Comparison of ENCODE assay signal across 23 mouse cellular contexts in genomic region chr9:120986255-120986654, GRCm38 (mm10). TPM values are rescaled to one million over a fixed set of nuclear protein-coding genes. Genes with fewer than 3 reads are reported as not detected.
DNase-seq lines count a peak whose midpoint lies in the region; ATAC-seq and TF ChIP-seq lines count a peak whose summit lies in the region.
"Had no signal": no experiment of that assay in that cellular context is flagged by ENCODE, and none has a peak within 500 bp of the region (broad histone marks: within the 10 kb centered on the region; RNA-seq: fewer than 3 reads in every experiment).

No protein-coding gene starts in this region.

- WGBS in kidney, adult 2 months: 98% methylated on average over 3 of the region's 3 CpGs
- WGBS in intestine, embryonic 15.5 days: 86% methylated on average over 3 of the region's 3 CpGs
- 75% methylated on average over 3 of the region's 3 CpGs for WGBS in intestine, embryonic 16.5 days

- no peaks in the 10 kb centered on the region for H3K9me3 ChIP-seq in intestine, embryonic 15.5 days
- no peaks in the 10 kb centered on the region for H3K9me3 ChIP-seq in intestine, embryonic 16.5 days (ENCODE audit: control insufficient read depth, low read length)
- H3K9me3 ChIP-seq: embryonic facial prominence, embryonic 13.5 days; embryonic facial prominence, embryonic 15.5 days; forebrain, embryonic 10.5 days; forebrain, embryonic 12.5 days had no signal

- peak overlapping the region; percentile 27; the same call in 1 of the 2 replicates for H3K27ac ChIP-seq in kidney, adult 2 months (ENCODE audit: insufficient read depth, low read depth, low read length)
- H3K27ac ChIP-seq in intestine, embryonic 15.5 days: peak overlapping the region; percentile 29; the same call in 1 of the 2 replicates
- H3K27ac ChIP-seq in intestine, embryonic 16.5 days (ENCODE audit: low read length): peak overlapping the region; percentile 73
- H3K27ac ChIP-seq: embryonic facial prominence, embryonic 13.5 days; embryonic facial prominence, embryonic 15.5 days; forebrain, embryonic 10.5 days; forebrain, embryonic 12.5 days had no signal

- no peak overlapping the region for H3ac ChIP-seq in myocyte (ENCODE audit: control insufficient read depth, insufficient read length)

- no peaks in the 10 kb centered on the region for H3K79me2 ChIP-seq in myocyte (ENCODE audit: control insufficient read depth, insufficient read depth)

- no peak for DNase-seq in kidney, adult 2 months
- no peak for DNase-seq in kidney, postnatal 4 days
- no peak for DNase-seq in urinary bladder, postnatal 25 days (ENCODE audit: low spot score)
- no peak for DNase-seq in lung, postnatal 36 days
- DNase-seq: adrenal gland, adult 2 months; adrenal gland, postnatal 10 days; adrenal gland, postnatal 25 days; cerebellum, adult 11 months; cerebellum, adult 18-20 months; cerebellum, adult 8-10 months; cerebellum, adult 9-11 months; cerebellum, postnatal 14 days; cerebellum, postnatal 36 days; embryo, embryonic 11 days had no signal

- H3K4me3 ChIP-seq in kidney, adult 2 months (ENCODE audit: insufficient read depth, low read depth, low read length): no peak overlapping the region
- no peak overlapping the region for H3K4me3 ChIP-seq in intestine, embryonic 15.5 days (replicated peaks)
- no peak overlapping the region for H3K4me3 ChIP-seq in intestine, embryonic 16.5 days (ENCODE audit: low read length)
- H3K4me3 ChIP-seq in myocyte: no peak overlapping the region
- H3K4me3 ChIP-seq: embryonic facial prominence, embryonic 13.5 days; embryonic facial prominence, embryonic 15.5 days; erythroblast, embryonic 14.5 days; forebrain, embryonic 10.5 days; forebrain, embryonic 12.5 days had no signal

- no peaks in the 10 kb centered on the region for H3K36me3 ChIP-seq in kidney, adult 2 months (ENCODE audit: control insufficient read depth, insufficient read depth, low read length)
- H3K36me3 ChIP-seq in intestine, embryonic 15.5 days: no peaks in the 10 kb centered on the region
- H3K36me3 ChIP-seq in intestine, embryonic 16.5 days (ENCODE audit: control insufficient read depth, insufficient read depth, low read length): no peaks in the 10 kb centered on the region
- H3K36me3 ChIP-seq in myocyte (ENCODE audit: control insufficient read depth, insufficient read depth): no peaks in the 10 kb centered on the region
- H3K36me3 ChIP-seq: embryonic facial prominence, embryonic 13.5 days; embryonic facial prominence, embryonic 15.5 days; forebrain, embryonic 12.5 days had no signal

- no peak overlapping the region for H3K9ac ChIP-seq in intestine, embryonic 15.5 days
- H3K9ac ChIP-seq in intestine, embryonic 16.5 days (ENCODE audit: low read depth, low read length): no peak overlapping the region
- H3K9ac ChIP-seq: embryonic facial prominence, embryonic 13.5 days; embryonic facial prominence, embryonic 15.5 days; forebrain, embryonic 12.5 days had no signal

- TF ChIP-seq CTCF in kidney, adult 2 months (conservative IDR thresholded peaks at IDR 0.05; ENCODE audit: insufficient read depth, insufficient read length, low read depth, low read length): no peak

- TF ChIP-seq POLR2A in kidney, adult 2 months (IDR thresholded peaks at IDR 0.05; ENCODE audit: low read depth, low read length): no peak
- TF ChIP-seq POLR2A in myocyte (IDR thresholded peaks at IDR 0.05; ENCODE audit: insufficient read length, low read depth): no peak

- H3K4me1 ChIP-seq in kidney, adult 2 months (ENCODE audit: control insufficient read depth, insufficient read depth, low read length): peaks cover 8% of the 10 kb centered on the region; the same call in 1 of the 2 replicates
- H3K4me1 ChIP-seq in intestine, embryonic 15.5 days (replicated peaks): peaks cover 27% of the 10 kb centered on the region; the same call in 1 of the 2 replicates
- H3K4me1 ChIP-seq in intestine, embryonic 16.5 days (ENCODE audit: control insufficient read depth, insufficient read depth, low read length): peaks cover 36% of the 10 kb centered on the region

- ATAC-seq in intestine, embryonic 15.5 days: no peak
- no peak for ATAC-seq in intestine, embryonic 16.5 days
- ATAC-seq: forebrain, embryonic 14.5 days had no signal

- no peaks in the 10 kb centered on the region for H3K27me3 ChIP-seq in kidney, adult 2 months (replicated peaks; ENCODE audit: control insufficient read depth, insufficient read depth, low read length)
- H3K27me3 ChIP-seq in intestine, embryonic 15.5 days (replicated peaks): no peaks in the 10 kb centered on the region
- H3K27me3 ChIP-seq in intestine, embryonic 16.5 days (replicated peaks; ENCODE audit: control insufficient read depth, insufficient read depth, low read length): no peaks in the 10 kb centered on the region
- no peaks in the 10 kb centered on the region for H3K27me3 ChIP-seq in myocyte (ENCODE audit: control insufficient read depth, insufficient read depth, insufficient read length)
- H3K27me3 ChIP-seq: embryonic facial prominence, embryonic 13.5 days; embryonic facial prominence, embryonic 15.5 days; forebrain, embryonic 12.5 days had no signal

- no peak overlapping the region for H3K4me2 ChIP-seq in intestine, embryonic 15.5 days (replicated peaks)
- H3K4me2 ChIP-seq in intestine, embryonic 16.5 days (ENCODE audit: low read depth, low read length): no peak overlapping the region
- H3K4me2 ChIP-seq in myocyte (ENCODE audit: low read depth): no peak overlapping the region
- H3K4me2 ChIP-seq: embryonic facial prominence, embryonic 13.5 days; embryonic facial prominence, embryonic 15.5 days; forebrain, embryonic 12.5 days had no signal

TF ChIP-seq in myocyte, 11 proteins besides CTCF, POLR2A, EP300 and RAD21:
- peak in 1 of 3 experiments; percentile 68 for TF ChIP-seq MYOD1 (IDR thresholded peaks at IDR 0.05; ENCODE audit: control insufficient read depth in 1 of 3, insufficient read length in 2 of 3, low read depth in 2 of 3)
- TF ChIP-seq MYOG (IDR thresholded peaks at IDR 0.05; ENCODE audit: control insufficient read depth in 1 of 3, insufficient read depth in 1 of 3, insufficient read length in 2 of 3, low read depth in 2 of 3): peak in 2 of 3 experiments; percentile 70 to 72
- no peak for TF ChIP-seq POLR2AphosphoS2 (IDR thresholded peaks at IDR 0.05; ENCODE audit: insufficient read length, low read depth)
- TF ChIP-seq CEBPB (IDR thresholded peaks at IDR 0.05; ENCODE audit: insufficient read depth, poor library complexity, severe bottlenecking): no peak
- no peak for TF ChIP-seq USF1 (IDR thresholded peaks at IDR 0.05; ENCODE audit: low read depth)

RNA-seq across cellular contexts. Expression of gene Ctnnb1, which starts 57.2 kb away (rescaled TPM):
- 102 and 156 TPM in 2 replicates for polyA plus RNA-seq in kidney, adult 2 months (2012; rRNA removed)
- 474 and 475 TPM in 2 replicates for polyA plus RNA-seq in intestine, embryonic 15.5 days (2015; fragmentation: Nextera tagmentation; extraction: Ambion mirVana)
- 448 and 454 TPM in 2 replicates for polyA plus RNA-seq in intestine, embryonic 16.5 days (2015; fragmentation: Nextera tagmentation; extraction: Ambion mirVana)
- polyA plus RNA-seq in myocyte (2012; fragmentation: generic; extraction: Trizol): 294 TPM
